Mouse (Mus musculus): ENCODE measurements at regions not wholly inside any gene's neighbourhood (a gene's known extent, or its start where the extent isn't known, plus 50 kb on each side); places are given as distances from the start of the nearest gene placed in this dataset.

DNA sequence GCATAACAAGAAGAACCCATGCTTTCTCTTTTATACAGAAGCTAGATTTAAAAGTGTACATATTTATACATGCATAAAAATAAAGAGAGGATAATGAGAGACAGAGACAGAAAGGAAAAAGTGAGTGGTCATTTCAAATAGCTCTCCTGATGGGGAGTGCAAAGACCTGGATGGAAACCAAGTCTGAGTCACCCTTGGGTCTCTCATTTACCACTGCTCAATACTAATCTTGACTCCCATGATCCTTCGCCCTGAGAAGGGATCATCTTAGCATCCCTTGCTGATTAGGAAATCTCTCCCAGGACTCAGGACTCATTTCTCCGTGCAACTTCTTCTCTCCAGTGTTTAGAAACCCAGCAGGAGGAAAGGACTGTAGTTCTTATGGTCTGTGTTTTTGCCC, 386.9 kb upstream of the Dynlrb2 start:
- intact Hi-C loops (cut with DNase I): no loop called here
- TF ChIP-seq CTCF (IDR thresholded peaks at IDR 0.05): no peak
- no peak overlapping the region for H3K4me3 ChIP-seq
- DNase-seq: no peak
- H3K27ac ChIP-seq: no peak overlapping the region

DNA sequence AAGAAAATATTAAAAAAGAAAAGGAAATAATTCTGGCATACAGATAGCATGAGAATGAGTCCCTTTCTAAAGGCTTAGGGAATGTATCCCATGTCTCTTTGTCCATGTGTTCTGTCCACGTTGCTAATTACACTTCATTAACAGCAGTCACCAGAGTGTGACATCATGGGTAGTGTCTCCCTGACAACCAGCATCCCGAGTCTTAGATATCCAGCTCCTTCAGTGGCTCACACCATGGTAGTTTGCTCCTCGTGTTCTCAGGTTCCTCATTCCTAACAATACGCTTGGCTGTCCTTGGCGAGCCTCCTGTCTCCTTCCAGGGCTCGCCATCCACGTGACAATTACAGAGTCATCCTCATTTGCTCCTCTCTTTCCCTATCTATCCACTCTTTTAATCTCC, 388.1 kb upstream of the Dynlrb2 start:
- Histone ChIP-seq H3K4me3 (no peak overlapping the region), H3K27ac (no peak overlapping the region)
- DNase-seq: no peak
- intact Hi-C loops (cut with DNase I): no loop called here
- TF ChIP-seq CTCF (IDR thresholded peaks at IDR 0.05): no peak

DNA sequence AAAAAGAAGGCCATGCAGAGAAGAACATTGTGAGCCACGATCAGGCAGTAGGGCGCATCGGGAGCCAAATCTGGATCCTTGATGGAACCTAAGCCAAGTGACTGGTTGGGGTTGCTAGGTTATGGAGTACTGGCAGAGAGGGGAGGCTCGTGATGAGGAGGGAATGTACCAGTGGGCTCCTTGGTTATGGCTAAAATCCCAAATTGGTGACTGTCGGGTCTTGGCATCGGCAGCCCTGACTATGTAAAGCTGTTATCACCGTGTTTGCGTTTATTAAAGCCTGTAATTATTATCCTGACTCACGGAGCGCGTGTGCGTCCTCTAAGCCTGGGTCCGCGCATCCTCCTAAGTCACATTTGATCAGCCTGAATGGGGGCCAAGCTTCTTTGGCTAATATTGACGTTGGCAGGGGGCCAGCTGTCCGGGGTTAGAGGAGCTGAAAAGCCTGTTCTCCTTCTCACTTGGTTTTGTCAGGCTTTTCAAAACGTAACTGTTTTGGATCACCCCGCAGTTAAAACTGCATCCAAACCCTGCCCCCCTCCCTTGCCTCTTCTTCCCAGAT, 388.9 kb upstream of the Dynlrb2 start:
- Histone ChIP-seq H3K27ac (no peak overlapping the region), H3K4me3 (peak overlapping the region; percentile 45)

DNA sequence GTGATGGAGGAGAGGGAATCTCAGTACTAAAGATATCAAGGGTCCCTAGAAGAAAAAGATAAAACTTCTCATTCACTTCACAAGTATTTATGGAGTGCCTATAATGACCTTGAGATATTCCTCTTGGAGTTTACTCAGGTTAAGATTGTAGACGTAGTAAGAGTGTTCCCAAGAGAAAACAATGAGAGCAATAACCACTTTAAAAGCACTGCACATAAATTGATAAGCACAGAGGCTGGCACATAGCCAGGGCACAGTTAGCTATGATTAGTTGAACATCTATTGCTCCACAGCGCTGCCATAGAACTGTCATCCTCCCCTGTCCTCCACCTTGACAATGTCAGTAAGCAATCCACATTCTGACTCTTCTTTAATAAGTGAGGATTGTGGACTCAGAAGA, 389.8 kb upstream of the Dynlrb2 start:
- no peak overlapping the region for H3K27ac ChIP-seq
- intact Hi-C loops (cut with DNase I): no loop called here
- H3K4me3 ChIP-seq: no peak overlapping the region
- no peak for TF ChIP-seq CTCF (IDR thresholded peaks at IDR 0.05)
- no peak for DNase-seq

More for the DNA sequence above, 388.9 kb upstream of the Dynlrb2 start:
- DNase-seq: peak; percentile 63
- intact Hi-C loops (cut with DNase I): no loop called here
- TF ChIP-seq CTCF (IDR thresholded peaks at IDR 0.05): no peak

DNA sequence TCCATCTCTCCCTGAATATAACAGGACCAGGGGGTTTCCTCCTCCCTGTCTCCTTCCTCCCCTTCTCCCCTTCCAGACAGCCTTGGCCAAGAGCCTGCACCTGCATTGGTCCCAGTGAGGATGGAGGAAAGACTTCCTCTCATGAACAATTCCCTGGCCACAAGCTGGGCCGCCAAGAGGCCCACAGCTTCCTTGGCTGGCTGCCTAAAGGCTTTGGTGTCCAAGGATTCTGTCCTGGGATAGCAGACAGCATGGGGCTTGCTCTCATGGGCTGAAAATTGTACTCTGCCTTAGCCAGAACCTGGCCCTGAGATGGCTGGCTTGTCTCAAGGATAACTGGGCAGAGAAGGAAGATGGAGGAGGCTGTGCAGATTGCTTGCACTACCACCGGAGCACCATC, 390.3 kb upstream of the Dynlrb2 start:
- DNase-seq: peak; percentile 68
- no peak for TF ChIP-seq CTCF (IDR thresholded peaks at IDR 0.05)
- intact Hi-C loops (cut with DNase I): no loop called here
- Histone ChIP-seq H3K4me3 (no peak overlapping the region), H3K27ac (no peak overlapping the region)

DNA sequence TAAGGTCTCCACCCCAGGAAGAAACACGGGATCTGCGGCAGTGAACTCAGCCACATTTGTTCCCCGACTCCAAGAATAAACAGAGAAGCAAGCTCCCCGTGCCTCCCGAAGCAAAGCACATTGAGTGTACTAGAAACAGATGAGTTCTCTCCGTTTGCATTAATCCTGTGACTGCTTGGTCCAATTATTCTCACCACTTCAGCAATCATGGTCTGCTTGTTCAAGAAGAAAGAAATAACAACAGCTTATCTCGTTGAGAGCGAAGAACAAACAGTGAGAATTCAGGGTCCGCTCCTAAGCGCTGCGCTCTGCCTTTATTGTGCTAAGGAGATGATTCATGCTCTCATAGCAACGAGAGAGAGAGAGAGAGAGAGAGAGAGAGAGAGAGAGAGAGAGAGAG, 393.6 kb upstream of the Dynlrb2 start:
- no peak for TF ChIP-seq CTCF (IDR thresholded peaks at IDR 0.05)
- intact Hi-C loops (cut with DNase I): no loop called here
- Histone ChIP-seq H3K4me3 (no peak overlapping the region), H3K27ac (no peak overlapping the region)
- DNase-seq: no peak

DNA sequence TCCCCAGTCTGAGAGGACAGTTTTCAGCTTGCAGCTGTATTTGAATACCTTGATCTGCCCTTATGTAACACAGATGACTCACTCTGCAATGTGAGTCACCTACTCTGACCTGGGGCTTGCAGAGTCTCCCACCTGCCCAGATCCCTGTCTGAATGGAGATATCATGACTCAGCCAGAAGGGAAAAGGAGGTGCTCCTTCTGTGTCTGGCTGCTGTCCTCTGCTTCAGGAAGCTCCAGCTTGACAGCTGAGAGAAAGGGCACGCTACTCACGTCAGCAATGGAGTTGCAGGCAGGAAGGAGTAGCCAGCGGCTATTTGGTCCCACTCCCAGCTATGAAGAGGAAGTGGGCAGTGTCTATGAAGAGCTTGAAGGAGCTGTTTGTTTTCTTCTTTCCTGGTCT, 389.1 kb upstream of the Maf start:
- DNase-seq: no peak
- no peak overlapping the region for H3K27ac ChIP-seq
- TF ChIP-seq CTCF (IDR thresholded peaks at IDR 0.05): no peak
- H3K4me3 ChIP-seq: no peak overlapping the region
- intact Hi-C loops (cut with DNase I): no loop called here

DNA sequence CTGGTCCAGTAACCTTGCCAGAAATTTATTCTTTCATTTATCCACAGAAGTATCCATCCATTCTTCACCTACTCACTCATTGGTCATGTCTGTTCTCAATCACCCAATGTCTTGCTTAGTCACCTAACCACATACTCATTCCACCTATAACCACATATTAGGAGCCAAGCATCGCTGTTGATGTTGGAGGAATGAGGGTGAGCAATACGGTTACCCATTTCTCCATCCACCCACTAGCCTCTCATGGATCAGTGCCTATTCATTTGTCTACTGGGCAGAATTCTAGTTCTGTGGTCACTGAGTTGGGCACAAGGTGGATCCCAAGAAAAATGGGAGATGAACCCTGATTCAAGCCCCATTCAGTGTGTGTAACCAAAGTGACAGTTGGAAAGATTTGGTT, 375.6 kb upstream of the Maf start:
- intact Hi-C loops (cut with DNase I): no loop called here
- DNase-seq: no peak
- Histone ChIP-seq H3K27ac (no peak overlapping the region), H3K4me3 (no peak overlapping the region)
- TF ChIP-seq CTCF (IDR thresholded peaks at IDR 0.05): no peak

DNA sequence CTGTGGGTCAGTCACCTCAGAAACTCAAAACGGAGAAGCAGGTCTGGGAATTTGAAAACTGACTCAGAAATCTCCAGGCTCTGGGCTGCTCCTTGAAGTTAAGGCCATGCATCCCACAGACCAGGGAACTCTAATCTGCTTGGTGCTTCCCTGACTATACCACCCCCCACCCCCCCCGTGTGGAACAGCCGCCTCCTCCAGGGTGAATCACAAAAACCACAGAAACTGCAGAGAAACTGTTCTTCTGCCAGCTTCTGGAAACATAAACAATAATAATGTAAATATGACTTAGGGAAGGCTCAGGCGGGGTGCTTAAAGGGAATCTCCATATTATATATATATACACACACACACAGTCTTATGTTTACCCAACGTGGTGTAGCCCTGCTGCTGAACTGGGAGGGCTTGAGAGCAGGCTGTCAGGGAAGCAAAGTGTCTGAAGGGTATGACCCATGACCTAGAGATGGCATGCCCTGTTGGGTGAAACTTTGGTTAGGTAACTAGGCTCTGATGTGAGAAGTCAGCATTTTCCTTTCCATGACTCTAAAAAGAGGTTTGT, 371.3 kb upstream of the Maf start:
- H3K27ac ChIP-seq: no peak overlapping the region

DNA sequence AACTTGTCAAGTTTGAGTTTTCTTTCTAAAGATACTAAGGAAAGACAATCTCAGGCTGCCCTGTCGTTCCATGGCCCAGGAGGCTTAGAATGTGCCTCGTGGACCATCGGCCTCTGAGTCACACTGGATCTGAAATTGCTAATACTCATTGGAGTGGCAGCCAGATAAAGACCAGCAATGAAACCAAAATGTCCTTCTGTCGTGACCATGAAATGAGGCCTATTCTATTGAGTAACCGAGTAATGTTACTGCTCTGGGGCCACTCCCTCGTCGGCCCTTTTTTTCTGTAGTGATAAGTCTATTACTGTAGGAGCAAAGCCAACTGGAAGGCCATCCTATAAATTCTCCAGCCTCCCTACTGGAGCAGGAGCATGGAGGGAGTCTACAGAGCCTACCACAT, 363.9 kb upstream of the Maf start:
- no peak for TF ChIP-seq CTCF (IDR thresholded peaks at IDR 0.05)
- Histone ChIP-seq H3K27ac (no peak overlapping the region), H3K4me3 (no peak overlapping the region)
- intact Hi-C loops (cut with DNase I): no loop called here
- DNase-seq: no peak

More for the DNA sequence above, 371.3 kb upstream of the Maf start:
- DNase-seq: no peak
- no peak overlapping the region for H3K4me3 ChIP-seq
- intact Hi-C loops (cut with DNase I): no loop called here
- no peak for TF ChIP-seq CTCF (IDR thresholded peaks at IDR 0.05)

DNA sequence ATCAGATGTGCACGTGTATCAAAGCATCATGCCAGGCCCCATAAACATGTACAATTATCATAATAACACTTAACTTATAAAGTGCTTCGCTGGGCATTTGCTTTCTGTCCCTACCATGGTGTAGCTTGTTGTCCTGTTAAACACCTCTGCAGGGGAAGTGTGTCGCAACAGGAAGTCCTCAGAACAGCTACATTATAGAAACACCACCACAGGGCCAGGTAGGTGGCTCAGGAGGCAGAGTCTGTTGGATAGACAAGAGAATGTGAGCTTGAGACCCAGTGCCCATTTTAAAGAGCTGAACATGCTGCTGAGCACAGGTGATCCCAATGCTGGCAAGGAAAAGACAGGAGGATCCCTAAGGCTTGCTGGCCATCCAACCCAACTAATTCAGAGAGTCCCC, 361.9 kb upstream of the Maf start:
- no peak for DNase-seq
- no peak overlapping the region for H3K4me3 ChIP-seq
- TF ChIP-seq CTCF (IDR thresholded peaks at IDR 0.05): no peak
- intact Hi-C loops (cut with DNase I): no loop called here
- no peak overlapping the region for H3K27ac ChIP-seq

DNA sequence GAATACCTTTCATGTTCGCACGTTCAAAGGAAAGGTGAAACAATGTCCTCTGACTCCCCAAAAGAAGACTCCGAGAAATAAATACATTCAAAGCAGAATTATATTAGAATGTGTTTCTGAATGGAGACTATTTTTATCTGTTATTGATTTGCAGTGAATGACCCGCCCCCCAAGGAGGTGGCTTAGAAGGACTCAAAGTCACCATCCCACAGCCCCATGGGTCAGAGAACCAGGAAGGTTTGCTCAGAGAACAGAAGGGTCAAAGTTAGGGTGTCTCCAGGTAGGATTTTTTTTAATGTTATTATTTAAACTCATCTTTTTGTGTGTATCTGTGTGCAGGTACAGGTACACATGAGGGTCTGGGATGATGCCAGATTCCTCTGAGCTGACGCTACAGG, 360.4 kb upstream of the Maf start:
- H3K4me3 ChIP-seq: no peak overlapping the region
- TF ChIP-seq CTCF (IDR thresholded peaks at IDR 0.05): no peak
- no peak for DNase-seq
- no peak overlapping the region for H3K27ac ChIP-seq
- intact Hi-C loops (cut with DNase I): no loop called here

DNA sequence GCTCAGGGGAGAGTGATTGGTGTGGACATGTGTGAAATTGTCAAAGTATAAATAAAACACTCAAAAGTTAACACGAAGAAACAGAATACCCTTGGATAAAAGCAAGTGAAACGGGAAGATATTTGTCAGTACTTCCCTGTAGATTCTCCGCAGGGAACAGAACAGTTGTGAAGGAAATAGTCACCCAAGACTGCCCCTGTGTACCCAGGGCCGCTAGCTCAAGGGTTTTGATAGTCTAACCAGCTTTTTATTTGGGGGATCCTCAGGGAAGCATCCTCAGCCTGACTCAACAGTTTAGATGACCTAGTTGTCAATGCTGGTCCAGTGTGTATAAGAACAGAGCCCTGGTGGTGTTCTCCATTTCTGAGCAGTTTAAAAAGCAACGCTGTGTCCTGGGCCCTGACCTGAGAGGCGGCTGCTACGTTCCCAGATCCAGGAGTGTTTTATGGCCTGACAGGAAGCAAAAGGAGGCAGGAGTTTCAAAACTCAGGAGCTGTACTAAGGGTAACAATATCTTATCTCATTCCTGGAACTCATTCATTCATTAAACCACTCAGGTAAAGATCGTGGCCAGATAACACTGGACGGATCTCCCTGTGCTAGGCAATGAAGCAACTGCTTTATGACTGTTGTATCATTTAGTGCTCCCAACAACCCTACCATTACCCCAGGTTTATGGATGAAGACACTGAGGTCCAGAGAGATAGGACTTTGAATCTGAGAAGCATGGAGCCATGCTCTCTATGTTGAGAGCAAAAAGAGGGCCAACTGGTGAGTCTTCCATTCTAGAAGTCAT, 359.8 kb upstream of the Maf start:
- no peak for TF ChIP-seq CTCF (IDR thresholded peaks at IDR 0.05)
- intact Hi-C loops (cut with DNase I): no loop called here
- H3K27ac ChIP-seq: no peak overlapping the region
- DNase-seq: no peak
- no peak overlapping the region for H3K4me3 ChIP-seq

DNA sequence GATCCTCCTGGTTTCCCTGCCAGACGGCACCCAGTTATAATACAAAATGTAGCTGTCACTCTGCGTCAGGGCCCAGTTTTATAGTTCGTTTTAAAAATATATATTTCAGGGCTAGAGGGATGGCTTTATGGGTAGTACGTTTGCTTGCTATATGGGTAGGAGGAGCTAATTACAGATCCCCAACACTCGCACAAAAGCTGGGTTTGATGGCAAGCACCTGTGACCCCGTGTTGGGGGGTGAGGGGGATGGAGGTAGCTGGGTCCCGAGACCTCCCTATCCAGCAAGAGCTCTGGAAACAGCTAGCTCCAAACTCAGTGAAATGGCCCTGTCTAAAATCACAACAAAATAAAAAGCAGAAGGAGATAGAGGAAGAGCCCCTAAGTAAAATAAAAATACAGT, 358.3 kb upstream of the Maf start:
- Histone ChIP-seq H3K27ac (peak overlapping the region; percentile 3; the same call in 1 of the 2 replicates), H3K4me3 (no peak overlapping the region)
- no peak for DNase-seq
- TF ChIP-seq CTCF (IDR thresholded peaks at IDR 0.05): no peak
- intact Hi-C loops (cut with DNase I): no loop called here
